Mouse (Mus musculus) right cerebral cortex, postnatal 36 days (tissue): Measurements from ENCODE around the gene Sdcbp2.
A peak's percentile ranks its signal among the peaks of the same experiment; 100 is the strongest.

Experiments used
- DNase-seq, 2 experiments: peaks; one replicate each; pipeline ENCODE4 v3.0.0; 2022; ENCODE audit warnings: low spot score in 2 of 2, mixed read lengths in 1 of 2

Sdcbp2 gene

DNA sequence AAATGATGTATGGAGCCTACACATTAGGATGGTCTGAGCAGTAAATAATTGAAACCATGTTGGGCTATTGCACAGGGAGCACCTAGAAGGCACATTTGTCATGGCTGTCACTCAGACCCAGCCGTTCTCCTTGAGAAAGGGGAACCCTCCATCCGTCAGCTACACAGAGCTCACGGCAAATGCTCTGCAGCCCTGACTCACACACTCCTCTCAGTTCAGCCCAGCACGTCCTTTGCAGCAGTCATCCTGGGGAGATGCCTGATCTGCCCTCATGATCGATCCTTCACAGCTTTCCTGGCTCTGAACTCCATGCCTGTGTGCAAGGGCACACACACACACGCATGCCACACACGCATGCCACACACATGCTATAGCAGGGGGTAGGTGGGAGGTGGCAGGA is 56.9 kb downstream of the Sdcbp2 start:
- no peak for DNase-seq

DNA sequence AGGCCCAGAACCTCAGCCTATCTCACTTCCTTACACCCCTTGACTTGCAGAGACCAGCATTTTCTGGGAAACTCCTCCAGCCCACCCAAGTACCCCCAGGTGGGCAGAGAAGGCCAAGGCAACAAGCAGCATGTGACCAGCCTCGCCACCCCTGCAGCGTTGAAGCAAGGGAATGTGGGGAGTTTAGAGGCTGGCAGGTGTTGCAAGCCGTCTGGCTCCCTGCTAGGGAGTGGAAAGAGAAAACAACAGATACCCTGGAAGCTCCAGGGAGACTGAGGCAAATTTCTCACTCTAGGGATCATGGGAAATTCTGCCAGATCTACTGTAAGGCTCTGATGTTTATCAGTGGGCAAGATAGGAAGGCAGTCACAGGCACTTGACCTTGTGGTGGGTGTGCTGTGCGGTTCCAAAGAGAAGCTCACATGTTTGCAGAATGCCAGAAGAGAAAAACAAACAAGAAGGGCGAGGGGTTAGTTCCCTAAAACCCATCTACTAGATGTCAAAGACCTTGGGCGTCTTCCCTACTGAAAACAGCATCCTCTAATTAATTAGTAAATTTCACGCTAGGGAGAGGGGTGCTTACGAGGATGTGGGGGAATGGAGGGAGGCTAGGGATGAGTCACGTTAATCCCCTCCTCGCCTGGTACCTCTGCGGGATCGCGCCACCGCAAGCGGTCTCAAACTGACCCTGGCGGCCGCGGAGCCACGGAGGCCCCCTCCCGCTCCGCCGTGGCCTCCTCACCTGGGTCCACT is 59.2 kb downstream of the Sdcbp2 start:
- no peak for DNase-seq

DNA sequence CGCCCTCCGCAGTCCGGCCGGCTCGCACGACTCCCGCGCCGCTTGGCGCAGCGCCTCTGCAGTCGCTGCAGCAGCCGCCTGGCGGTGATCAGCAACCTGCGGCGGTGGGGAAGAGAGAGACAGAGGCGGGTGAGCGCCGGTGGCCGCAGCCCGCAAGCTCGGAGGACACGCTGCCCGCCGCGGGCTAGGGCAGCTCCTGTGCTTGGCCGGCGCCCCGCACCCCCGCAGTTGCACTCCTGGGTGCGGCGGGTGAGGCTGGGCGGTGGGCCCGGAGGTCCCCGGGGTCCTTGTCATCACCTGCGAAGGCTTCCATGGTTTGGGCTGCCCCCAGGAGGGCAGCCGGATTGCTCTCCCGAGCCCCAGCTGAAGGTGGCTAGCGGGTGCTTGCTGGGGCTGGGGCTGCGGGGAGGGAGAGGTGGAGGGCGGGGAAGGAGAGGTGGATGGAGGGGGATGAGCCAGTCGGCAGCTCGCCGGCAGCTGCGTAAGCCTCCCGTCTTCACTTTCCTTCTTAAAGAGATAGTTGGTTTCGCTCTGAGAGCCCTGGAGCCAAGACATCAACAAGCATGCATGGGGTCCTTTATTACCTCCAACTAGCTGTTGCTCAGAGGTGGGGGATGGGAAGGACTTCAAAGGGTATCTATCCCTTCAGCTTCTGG is 59.9 kb downstream of the Sdcbp2 start, which contains the start of gene Snph:
Snph (minus strand) TSS at position 435 of the 656 bp plus-strand sequence.
- DNase-seq = peak; percentile 78 to 89

DNA sequence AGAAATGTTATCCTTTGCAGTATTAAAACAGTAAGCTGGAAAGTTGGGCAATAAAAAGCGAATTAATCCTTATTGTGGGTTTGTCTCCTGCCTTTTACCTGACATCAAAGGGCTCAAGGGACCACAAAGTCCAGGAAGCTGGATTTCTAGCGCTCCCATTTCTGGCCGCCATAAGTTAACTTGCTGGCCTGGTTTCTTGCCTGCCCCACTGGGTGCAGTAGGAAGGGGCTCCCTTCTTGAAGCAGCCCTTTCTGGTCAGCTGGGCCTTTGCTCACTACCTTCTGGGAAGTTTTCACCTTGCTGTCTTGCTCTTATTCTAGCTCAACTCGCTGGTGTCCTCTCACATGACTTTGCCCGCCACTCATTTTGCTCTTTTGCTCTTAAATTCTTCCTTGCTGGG is 60.6 kb downstream of the Sdcbp2 start:
- DNase-seq = no peak

DNA sequence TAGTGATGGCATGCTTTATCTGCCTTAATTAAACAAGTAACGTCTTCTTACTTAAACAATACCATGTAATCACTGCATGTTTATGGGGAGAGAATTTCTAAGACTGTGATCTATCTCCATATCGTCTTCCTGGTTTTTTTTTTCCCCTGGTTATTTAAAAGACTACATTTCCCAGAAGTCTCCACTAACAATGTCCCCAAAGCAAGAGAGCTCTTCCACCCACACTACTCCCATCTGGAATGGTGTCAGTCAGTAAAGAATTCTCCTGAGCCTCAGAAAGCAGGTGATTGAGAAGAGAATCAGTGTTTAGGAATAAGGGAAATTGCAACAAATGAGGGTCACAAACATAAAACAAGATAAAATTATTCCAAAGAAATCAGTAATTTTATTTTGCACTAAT is 62.5 kb downstream of the Sdcbp2 start:
- no peak for DNase-seq

DNA sequence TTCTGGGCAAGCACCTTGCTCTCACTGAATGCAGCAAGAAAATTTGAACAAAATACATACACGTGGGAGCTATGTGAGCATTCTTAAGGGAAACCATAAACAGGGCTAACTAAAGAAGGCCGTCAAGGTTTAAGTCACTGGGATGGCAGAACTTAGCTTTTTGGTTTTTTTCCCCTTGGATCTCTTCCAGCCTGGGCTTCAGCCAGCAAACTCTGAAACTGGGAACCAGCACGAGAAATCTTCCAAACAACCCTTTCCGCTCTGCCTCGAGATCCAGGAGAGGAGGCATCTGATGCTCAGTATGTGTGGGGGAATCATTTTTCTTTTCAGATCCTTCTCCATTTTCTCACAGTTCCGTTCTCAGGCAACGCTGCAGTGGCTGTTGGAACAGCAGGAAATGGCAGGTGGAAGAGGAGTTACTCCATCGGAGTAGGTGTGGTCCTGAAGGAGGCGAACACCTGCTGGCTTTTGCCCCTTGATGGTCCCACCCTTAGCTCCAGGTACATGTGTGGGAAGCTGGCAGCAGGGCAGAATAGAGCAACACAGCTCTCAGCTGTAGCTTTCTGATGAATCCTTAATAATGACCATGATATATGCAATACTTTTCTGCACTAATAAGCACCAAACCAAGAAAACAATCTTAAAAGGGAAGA is 63.1 kb downstream of the Sdcbp2 start:
- no peak for DNase-seq

DNA sequence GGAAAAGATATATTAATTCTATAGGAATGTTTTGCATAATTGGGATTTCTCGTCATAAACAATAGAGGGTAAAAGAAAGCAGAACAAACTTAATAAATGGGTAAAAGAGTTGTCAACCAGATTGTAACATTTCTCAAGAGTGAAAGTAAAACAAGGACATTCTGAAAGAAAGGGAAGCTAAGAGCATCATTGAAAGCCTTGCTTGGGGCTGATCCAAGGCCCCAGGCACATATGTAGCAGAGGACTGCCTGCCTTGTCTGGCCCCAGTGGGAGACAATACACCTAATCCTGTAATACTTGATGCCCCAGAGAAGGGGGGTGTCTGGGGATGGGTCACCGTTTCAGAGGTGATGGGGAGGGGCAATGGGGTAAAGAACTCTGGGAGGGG is 63.6 kb downstream of the Sdcbp2 start:
- no peak for DNase-seq
